Mouse (Mus musculus) C2C12 (cell line): ENCODE results near the gene Btn1a1. TPM values are rescaled to one million over a fixed set of nuclear protein-coding genes. Genes with fewer than 3 reads are reported as not detected.

Experiments used
- H3K27me3 ChIP-seq: one replicate; pipeline ENCODE4 v1.6.1; 2011; ENCODE audit not compliant: control insufficient read depth, insufficient read depth, insufficient read length
- H3K36me3 ChIP-seq: one replicate; pipeline ENCODE4 v1.6.1; 2011; ENCODE audit not compliant: control insufficient read depth, insufficient read depth
- H3K4me3 ChIP-seq: one replicate; pipeline ENCODE4 v1.5.1; 2011; ENCODE audit warnings: mild to moderate bottlenecking, control low read depth; ENCODE audit not compliant: poor library complexity, insufficient read depth, severe bottlenecking
- H3K79me2 ChIP-seq: one replicate; pipeline ENCODE4 v1.6.1; 2011; ENCODE audit not compliant: control insufficient read depth, insufficient read depth
- H3K79me3 ChIP-seq: one replicate; pipeline ENCODE4 v1.6.1; 2011; ENCODE audit warnings: low read depth, control low read depth
- H3ac ChIP-seq: one replicate; pipeline ENCODE3; 2011; ENCODE audit warnings: low read depth; ENCODE audit not compliant: control insufficient read depth, insufficient read length
- CEBPB ChIP-seq: IDR thresholded peaks from one replicate; pipeline ENCODE4 v1.6.1; 2011; ENCODE audit warnings: low read depth, mild to moderate bottlenecking, control low read depth, moderate library complexity
- CTCF ChIP-seq: IDR thresholded peaks from one replicate; pipeline ENCODE4 v1.5.1; 2011; ENCODE audit not compliant: control insufficient read depth, insufficient read depth, insufficient read length
- FOSL1 ChIP-seq: IDR thresholded peaks from one replicate; pipeline ENCODE4 v1.8.0; 2011; ENCODE audit warnings: mild to moderate bottlenecking, low read length; ENCODE audit not compliant: poor library complexity, insufficient read depth, severe bottlenecking
- MAX ChIP-seq: IDR thresholded peaks from one replicate; pipeline ENCODE4 v1.6.1; 2011; ENCODE audit warnings: mild to moderate bottlenecking, control low read depth
- MYOD1 ChIP-seq: IDR thresholded peaks from one replicate; pipeline ENCODE4 v1.6.1; 2011; ENCODE audit warnings: low read depth; ENCODE audit not compliant: control insufficient read depth, insufficient read length
- MYOG ChIP-seq: IDR thresholded peaks from one replicate; pipeline ENCODE4 v1.6.1; 2011; ENCODE audit not compliant: control insufficient read depth, insufficient read length; ENCODE audit errors: extremely low read depth
- USF1 ChIP-seq: IDR thresholded peaks from one replicate; pipeline ENCODE4 v1.6.1; 2011; ENCODE audit warnings: low read depth, mild to moderate bottlenecking, control low read depth, moderate library complexity
- long read RNA-seq, 2 experiments: library from polyadenylated mRNA; unstranded; transcript quantifications; one replicate each; pipeline ENCODE4 v2.0.0; 2019 to 2020
- polyA plus RNA-seq: library from polyadenylated mRNA; unstranded; fragments of >200 nt; fragmentation: generic; extraction: Trizol; gene quantifications from one replicate; pipeline ENCODE4 v1.2.1, GENCODE M21; 2012; ENCODE audit warnings: missing spikeins

Btn1a1 gene
- polyA plus RNA-seq: not detected
- long read RNA-seq, experiment 1: 0 reads
- long read RNA-seq, experiment 2: 0 reads

GRCm38 (mm10) chr13:23465600-23466109 lies at the start of gene Btn1a1:
Btn1a1 (minus strand) TSS chr13:23465901.
- Histone ChIP-seq H3K4me3 (no peak within 1 kb of the TSS), H3K79me2 (no peaks in the 10 kb centered on the region), H3K27me3 (no peaks in the 10 kb centered on the region), H3ac (peak within 1 kb of the TSS; percentile 24), H3K79me3 (no peaks in the 10 kb centered on the region), H3K36me3 (no peaks in the 10 kb centered on the region)
- no peak for TF ChIP-seq FOSL1
- no peak for TF ChIP-seq USF1
- no peak for TF ChIP-seq MYOD1
- no peak for TF ChIP-seq CTCF
- TF ChIP-seq MYOG: no peak
- no peak for TF ChIP-seq MAX
- TF ChIP-seq CEBPB: peak; percentile 21

DNA sequence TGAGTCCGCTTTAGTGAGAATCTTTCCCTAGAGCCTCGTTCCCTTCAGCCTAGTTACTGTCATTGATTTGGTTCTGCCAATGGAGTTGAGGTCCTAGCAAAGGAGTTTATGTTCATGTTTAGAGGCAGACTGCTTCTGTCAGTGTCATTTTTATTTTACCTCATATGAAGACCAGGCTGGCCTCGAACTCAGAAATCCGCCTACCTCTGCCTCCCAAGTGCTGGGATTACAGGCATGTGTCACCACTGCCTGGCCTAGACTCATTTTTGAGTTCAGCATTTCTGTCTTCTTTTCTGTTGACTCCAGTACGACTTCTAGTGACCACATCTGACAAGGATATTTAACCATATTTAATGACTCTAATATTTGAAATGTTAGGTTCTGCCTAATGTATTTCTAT lies 49.6 kb upstream of the Btn1a1 start:
- Histone ChIP-seq H3K79me3 (no peaks in the 10 kb centered on the region), H3K27me3 (no peaks in the 10 kb centered on the region), H3ac (no peak overlapping the region), H3K36me3 (no peaks in the 10 kb centered on the region), H3K79me2 (no peaks in the 10 kb centered on the region), H3K4me3 (no peak overlapping the region)
- TF ChIP-seq CTCF: no peak
- no peak for TF ChIP-seq USF1
- TF ChIP-seq CEBPB: no peak
- TF ChIP-seq MYOG: no peak
- no peak for TF ChIP-seq FOSL1
- no peak for TF ChIP-seq MAX
- TF ChIP-seq MYOD1: no peak

- H3K79me2 ChIP-seq: no peaks in the 10 kb centered on the region
- H3K4me3 ChIP-seq: no peak overlapping the region
- H3K79me3 ChIP-seq: no peaks in the 10 kb centered on the region
- H3K27me3 ChIP-seq: no peaks in the 10 kb centered on the region
- TF ChIP-seq FOSL1: no peak
- no peak for TF ChIP-seq USF1
- TF ChIP-seq CTCF: no peak
- no peak for TF ChIP-seq MYOD1
- no peak for TF ChIP-seq MYOG
- no peak for TF ChIP-seq MAX
- TF ChIP-seq CEBPB: no peak
- no peak overlapping the region for H3ac ChIP-seq
- H3K36me3 ChIP-seq: no peaks in the 10 kb centered on the region
Measured at GRCm38 (mm10) chr13:23513517-23513916, 47.8 kb upstream of the Btn1a1 start.

- Histone ChIP-seq H3K27me3 (no peaks in the 10 kb centered on the region), H3K4me3 (no peak overlapping the region), H3K79me2 (no peaks in the 10 kb centered on the region), H3K36me3 (no peaks in the 10 kb centered on the region), H3ac (no peak overlapping the region), H3K79me3 (no peaks in the 10 kb centered on the region)
- no peak for TF ChIP-seq MAX
- TF ChIP-seq USF1: no peak
Measured at GRCm38 (mm10) chr13:23510127-23510526, 44.4 kb upstream of the Btn1a1 start.

DNA sequence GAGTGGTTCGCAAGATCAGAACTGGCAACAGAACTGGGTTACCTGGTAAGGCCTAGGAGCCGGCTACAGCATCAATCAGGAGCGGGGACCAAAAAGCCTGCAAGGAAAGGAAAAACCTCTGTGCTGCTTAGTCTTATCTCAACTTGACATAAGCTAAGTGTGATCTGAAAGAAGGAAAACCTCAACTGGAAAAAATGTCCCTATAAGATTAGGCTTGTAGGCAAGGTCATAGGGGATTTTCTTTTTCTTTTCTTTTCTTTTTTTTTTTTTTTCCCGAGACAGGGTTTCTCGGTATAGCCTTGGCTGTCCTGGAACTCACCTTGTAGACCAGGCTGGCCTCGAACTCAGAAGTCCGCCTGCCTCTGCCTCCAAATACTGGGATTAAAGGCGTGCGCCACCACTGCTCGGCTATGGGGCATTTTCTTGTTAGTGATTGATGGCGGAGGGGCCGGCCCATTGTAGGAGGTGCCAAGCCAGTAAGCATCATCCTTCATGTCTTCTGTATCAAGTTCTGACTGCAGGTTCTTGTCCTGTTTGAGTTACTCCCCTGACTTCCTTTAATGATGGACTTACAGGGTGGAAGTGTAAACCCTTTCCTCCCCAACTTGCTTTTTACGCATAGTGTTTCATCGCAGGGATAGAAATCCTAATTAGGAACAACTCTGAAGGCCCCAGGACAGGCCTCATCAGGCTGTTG lies 41.3 kb upstream of the Btn1a1 start:
- Histone ChIP-seq H3K79me2 (no peaks in the 10 kb centered on the region), H3K27me3 (no peaks in the 10 kb centered on the region), H3K79me3 (no peaks in the 10 kb centered on the region), H3K36me3 (no peaks in the 10 kb centered on the region), H3K4me3 (no peak overlapping the region), H3ac (no peak overlapping the region)
- no peak for TF ChIP-seq CEBPB
- TF ChIP-seq MYOG: no peak
- no peak for TF ChIP-seq CTCF
- no peak for TF ChIP-seq USF1
- TF ChIP-seq FOSL1: no peak
- no peak for TF ChIP-seq MYOD1
- TF ChIP-seq MAX: no peak

DNA sequence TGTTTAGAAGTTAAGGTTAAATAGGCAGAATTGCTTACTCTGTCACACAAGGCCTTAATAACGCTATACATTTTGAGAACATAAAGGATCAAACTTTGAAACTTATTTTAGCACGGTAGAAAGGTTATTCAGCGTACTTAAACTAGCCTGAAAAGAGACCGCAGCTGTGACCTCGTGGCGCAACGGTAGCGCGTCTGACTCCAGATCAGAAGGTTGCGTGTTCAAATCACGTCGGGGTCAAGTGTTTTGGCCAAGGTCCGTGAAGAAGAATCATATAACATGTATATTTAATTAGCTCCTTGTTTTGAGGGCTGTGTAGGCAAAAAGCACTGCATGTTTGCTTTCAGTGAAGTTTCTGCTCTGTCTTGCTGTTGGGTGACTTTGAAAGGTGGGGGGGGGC lies 40.6 kb upstream of the Btn1a1 start:
- Histone ChIP-seq H3K27me3 (no peaks in the 10 kb centered on the region), H3K79me2 (no peaks in the 10 kb centered on the region), H3ac (no peak overlapping the region), H3K4me3 (peak overlapping the region; percentile 7), H3K79me3 (no peaks in the 10 kb centered on the region), H3K36me3 (no peaks in the 10 kb centered on the region)
- TF ChIP-seq CEBPB (peak; percentile 7), MYOD1 (no peak)
